Mouse (Mus musculus) ES-E14 (cell line): ENCODE results near the gene Rpn1.

Source experiments
- CHD2 ChIP-seq: IDR thresholded peaks from 2 replicates; pipeline ENCODE4 v1.6.1; 2014; ENCODE audit warnings: mild to moderate bottlenecking, low read depth, low read length, inconsistent platforms
- MAFK ChIP-seq: IDR thresholded peaks from 2 replicates; pipeline ENCODE4 v1.6.1; 2014; ENCODE audit warnings: mild to moderate bottlenecking, low read depth, low read length, inconsistent platforms; ENCODE audit not compliant: insufficient read depth
- ZC3H11A ChIP-seq: IDR thresholded peaks from 2 replicates; pipeline ENCODE4 v1.6.1; 2012; ENCODE audit warnings: low read depth, mild to moderate bottlenecking, inconsistent platforms, low read length, borderline replicate concordance
- ZNF384 ChIP-seq: IDR thresholded peaks from 2 replicates; pipeline ENCODE4 v1.6.1; 2012; ENCODE audit warnings: low read depth, low read length, inconsistent platforms

DNA sequence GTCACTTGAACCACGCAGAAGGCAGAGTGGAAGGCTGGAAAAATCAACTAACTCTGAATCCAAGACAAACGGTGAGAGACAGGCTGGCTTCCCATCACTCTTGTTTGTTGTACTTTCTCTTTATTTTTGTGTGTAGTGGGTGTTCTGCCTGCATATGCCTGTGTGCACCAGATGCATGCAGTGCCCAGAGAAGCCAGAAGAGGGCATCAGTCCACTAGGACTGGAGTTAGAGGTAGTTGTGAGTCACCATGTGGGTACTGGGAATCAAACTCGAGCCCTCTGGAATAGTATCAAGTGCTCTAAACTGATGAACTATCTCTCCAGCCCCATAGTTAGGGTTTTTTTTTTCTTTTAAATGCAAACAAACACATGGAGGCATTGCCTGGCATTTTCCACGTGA is 67.1 kb downstream of the Rpn1 start:
- TF ChIP-seq CHD2 (no peak), ZNF384 (no peak), MAFK (no peak), ZC3H11A (no peak)
